Mouse (Mus musculus) CD8-positive naive resting alpha-beta T cell, adult 2 months (primary cell): Measurements from ENCODE around the gene Agmat.

Experiments
- DNase-seq, 2 experiments: peaks; one replicate each; pipeline ENCODE4 v3.0.0; 2022; ENCODE audit warnings: low read depth in 2 of 2, low spot score in 2 of 2

Gene Agmat

GRCm38 (mm10) chr4:141746578-141747346 is at the start of gene Agmat:
Gene Agmat (plus strand): TSS chr4:141746672.
- no peak for DNase-seq

GRCm38 (mm10) chr4:141704625-141705024 is 41.8 kb upstream of the Agmat start:
- DNase-seq, result no peak

- DNase-seq, result no peak
Observed at GRCm38 (mm10) chr4:141705331-141705730, 41.1 kb upstream of the Agmat start.

GRCm38 (mm10) chr4:141708005-141708404 is 38.5 kb upstream of the Agmat start:
- no peak for DNase-seq

GRCm38 (mm10) chr4:141708971-141709370 is 37.5 kb upstream of the Agmat start:
- no peak for DNase-seq

GRCm38 (mm10) chr4:141711250-141711649 is 35.2 kb upstream of the Agmat start:
- DNase-seq, result no peak

GRCm38 (mm10) chr4:141713598-141714142 is 32.8 kb upstream of the Agmat start:
- no peak for DNase-seq

- no peak for DNase-seq
Observed at GRCm38 (mm10) chr4:141715027-141715426, 31.4 kb upstream of the Agmat start.

- DNase-seq, result no peak
Observed at GRCm38 (mm10) chr4:141717633-141718032, 28.8 kb upstream of the Agmat start.

- no peak for DNase-seq
Observed at GRCm38 (mm10) chr4:141719304-141719703, 27.2 kb upstream of the Agmat start.

- no peak for DNase-seq
Observed at GRCm38 (mm10) chr4:141720761-141721523, 25.5 kb upstream of the Agmat start.

GRCm38 (mm10) chr4:141721961-141722360 is 24.5 kb upstream of the Agmat start:
- DNase-seq, result no peak

GRCm38 (mm10) chr4:141722731-141723672 is 23.5 kb upstream of the Agmat start, which contains the start of gene Ddi2:
Gene Ddi2 (minus strand): TSS chr4:141723419.
- peak; percentile 80 to 87 for DNase-seq

GRCm38 (mm10) chr4:141723673-141724068 is 22.8 kb upstream of the Agmat start:
- no peak for DNase-seq

GRCm38 (mm10) chr4:141724594-141724993 is 21.9 kb upstream of the Agmat start:
- DNase-seq, result no peak

- no peak for DNase-seq
Observed at GRCm38 (mm10) chr4:141725277-141725676, 21.2 kb upstream of the Agmat start.

- no peak for DNase-seq
Observed at GRCm38 (mm10) chr4:141725738-141726137, 20.7 kb upstream of the Agmat start.

- DNase-seq, result no peak
Observed at GRCm38 (mm10) chr4:141729266-141729665, 17.2 kb upstream of the Agmat start.

- DNase-seq, result no peak
Observed at GRCm38 (mm10) chr4:141730401-141730800, 16.1 kb upstream of the Agmat start.

GRCm38 (mm10) chr4:141731766-141732165 is 14.7 kb upstream of the Agmat start:
- no peak for DNase-seq
